Mouse (Mus musculus): ENCODE results near the gene 9030612E09Rik.
A peak's percentile ranks its signal among the peaks of the same experiment; 100 is the strongest.

DNA sequence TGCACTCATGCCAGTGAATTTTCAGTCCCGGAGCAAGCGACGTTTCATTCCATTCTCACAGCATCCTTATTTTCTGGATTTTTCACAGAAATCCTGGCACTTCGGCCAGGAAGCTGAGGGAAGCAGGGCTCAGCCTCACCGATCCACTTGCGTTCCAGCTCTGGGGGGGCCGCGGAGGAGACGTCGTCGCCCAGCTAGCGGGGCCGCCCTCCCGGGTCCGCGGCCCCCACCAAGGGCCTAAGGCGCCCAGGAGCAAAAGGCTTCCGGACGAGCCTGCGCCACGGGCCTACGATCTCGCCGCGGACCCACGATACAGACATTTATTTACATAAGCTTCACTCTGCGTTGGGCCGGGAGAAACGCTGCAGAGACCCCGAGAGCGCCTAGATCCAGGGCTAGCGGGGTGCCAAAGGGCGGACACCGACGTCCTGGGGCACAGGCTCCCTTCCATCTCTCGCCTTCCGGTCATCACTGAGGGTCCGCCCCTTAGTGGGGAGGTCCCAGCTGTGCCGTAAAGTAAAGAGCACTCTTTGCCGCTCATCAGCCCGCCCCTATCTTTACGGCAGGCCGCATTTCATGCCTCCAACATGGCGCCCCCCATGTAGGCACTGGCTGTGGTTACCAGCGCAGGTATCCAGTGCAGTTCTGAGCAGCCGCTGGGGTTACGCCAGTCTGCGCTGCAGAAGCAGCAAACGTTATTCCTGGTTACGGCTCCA, 46.6 kb downstream of the 9030612E09Rik start, which contains the start of gene Pdss2:
- TF ChIP-seq CTCF (IDR thresholded peaks at IDR 0.05; ENCODE audit: low read depth) (peak; percentile 29; the same call in 1 of the 2 replicates), EP300 (IDR thresholded peaks at IDR 0.05; ENCODE audit: low read depth) (peak; percentile 74; the same call in 1 of the 2 replicates)
